Mouse (Mus musculus) lung, postnatal 0 days (tissue): Measurements from ENCODE around the gene Cryba1. TPM values are rescaled to one million over a fixed set of nuclear protein-coding genes. Genes with fewer than 3 reads are reported as not detected.
A peak's percentile ranks its signal among the peaks of the same experiment; 100 is the strongest.

ENCODE experiments used
- ATAC-seq: fragments of 200-750 bp; cut with Nextera tagmentation; 2 replicates; pipeline ENCODE4 v1.8.0; 2017; ENCODE audit warnings: moderate library complexity
- DNase-seq: peaks from one replicate; pipeline ENCODE4 v3.0.0-alpha.2; 2016; ENCODE audit warnings: low spot score
- H3K27ac ChIP-seq: fragments of 300-500 bp; sonication (generic); 2 replicates; pipeline ENCODE4 v1.5.1; 2014; ENCODE audit warnings: antibody characterized with exemption, mild to moderate bottlenecking, low read length, mixed read lengths
- H3K27me3 ChIP-seq: fragments of 300-500 bp; sonication (generic); replicated peaks from 2 replicates; pipeline ENCODE4 v1.6.1; 2014; ENCODE audit warnings: low read length, mixed read lengths; ENCODE audit not compliant: insufficient read depth
- H3K36me3 ChIP-seq: fragments of 300-500 bp; sonication (generic); 2 replicates; pipeline ENCODE4 v1.6.1; 2014; ENCODE audit warnings: low read length, mixed read lengths; ENCODE audit not compliant: insufficient read depth
- H3K4me1 ChIP-seq: fragments of 300-500 bp; sonication (generic); 2 replicates; pipeline ENCODE4 v1.6.1; 2014; ENCODE audit warnings: antibody characterized with exemption, low read depth, low read length, mixed read lengths; ENCODE audit not compliant: insufficient read depth
- H3K4me2 ChIP-seq: fragments of 300-500 bp; sonication (generic); replicated peaks from 2 replicates; pipeline ENCODE4 v1.6.1; 2014; ENCODE audit warnings: low read depth, mild to moderate bottlenecking, low read length, moderate library complexity, mixed read lengths
- H3K4me3 ChIP-seq: fragments of 300-500 bp; sonication (generic); 2 replicates; pipeline ENCODE4 v1.5.1; 2014; ENCODE audit warnings: low read depth, low read length
- H3K9ac ChIP-seq: fragments of 300-500 bp; sonication (generic); replicated peaks from 2 replicates; pipeline ENCODE4 v1.6.1; 2014; ENCODE audit warnings: low read depth, mild to moderate bottlenecking
- H3K9me3 ChIP-seq: fragments of 300-500 bp; sonication (generic); 2 replicates; pipeline ENCODE4 v1.6.1; 2016; ENCODE audit warnings: low read length, mixed read lengths
- CTCF ChIP-seq: IDR thresholded peaks from 2 replicates; pipeline ENCODE4 v1.5.1; 2016; ENCODE audit warnings: antibody characterized with exemption, mild to moderate bottlenecking
- EP300 ChIP-seq: IDR thresholded peaks from 2 replicates; pipeline ENCODE4 v1.6.1; 2016; ENCODE audit warnings: antibody characterized with exemption, mild to moderate bottlenecking, control low read depth
- WGBS: fragments of 180-500 bp; shearing (Covaris S2); extraction: QIAGEN DNeasy Blood & Tissue Kit; methylation state at CpG from one replicate; pipeline ENCODE4 v1.1.7; 2014; 5-methylcytosine and 5-hydroxymethylcytosine counted together
- polyA plus RNA-seq: library from polyadenylated mRNA; unstranded; fragments of >200 nt; fragmentation: Nextera tagmentation; extraction: Ambion mirVana; gene quantifications from 2 replicates; pipeline ENCODE4 v1.2.1, GENCODE M21; 2015

Cryba1 gene
- not detected in 2 replicates for polyA plus RNA-seq

DNA sequence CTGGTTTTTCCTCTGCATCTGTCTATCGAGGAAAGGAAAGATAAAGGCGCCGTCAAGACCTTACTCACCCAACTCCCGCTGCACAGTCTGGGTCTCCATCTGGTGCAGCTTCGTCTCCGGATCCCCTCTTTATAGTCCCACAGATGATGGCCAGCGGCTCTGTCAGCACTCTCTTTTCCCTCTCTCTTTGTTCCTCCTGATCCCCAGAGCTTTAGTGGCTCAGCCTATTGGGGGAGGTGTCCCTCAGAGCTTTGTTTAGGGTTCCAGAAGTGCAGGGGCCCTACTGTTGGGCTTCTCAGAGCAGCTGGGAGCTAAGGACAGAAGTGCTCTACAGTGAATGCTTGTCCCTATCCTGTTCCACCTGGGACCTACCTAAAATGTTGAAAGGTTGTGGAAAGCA lies at the start of gene Cryba1:
Gene Cryba1, minus strand, starts transcription at position 101 of the 400 bp plus-strand sequence.
- Histone ChIP-seq H3K4me1 (no peaks in the 10 kb centered on the region), H3K27me3 (no peaks in the 10 kb centered on the region), H3K36me3 (no peaks in the 10 kb centered on the region), H3K9me3 (no peaks in the 10 kb centered on the region), H3K4me2 (no peak within 1 kb of the TSS), H3K9ac (no peak within 1 kb of the TSS), H3K27ac (no peak within 1 kb of the TSS), H3K4me3 (no peak within 1 kb of the TSS)
- TF ChIP-seq CTCF: no peak
- TF ChIP-seq EP300: no peak
- no peak for DNase-seq
- ATAC-seq: no peak
- 72% methylated on average over 7 of the region's 7 CpGs for WGBS

DNA sequence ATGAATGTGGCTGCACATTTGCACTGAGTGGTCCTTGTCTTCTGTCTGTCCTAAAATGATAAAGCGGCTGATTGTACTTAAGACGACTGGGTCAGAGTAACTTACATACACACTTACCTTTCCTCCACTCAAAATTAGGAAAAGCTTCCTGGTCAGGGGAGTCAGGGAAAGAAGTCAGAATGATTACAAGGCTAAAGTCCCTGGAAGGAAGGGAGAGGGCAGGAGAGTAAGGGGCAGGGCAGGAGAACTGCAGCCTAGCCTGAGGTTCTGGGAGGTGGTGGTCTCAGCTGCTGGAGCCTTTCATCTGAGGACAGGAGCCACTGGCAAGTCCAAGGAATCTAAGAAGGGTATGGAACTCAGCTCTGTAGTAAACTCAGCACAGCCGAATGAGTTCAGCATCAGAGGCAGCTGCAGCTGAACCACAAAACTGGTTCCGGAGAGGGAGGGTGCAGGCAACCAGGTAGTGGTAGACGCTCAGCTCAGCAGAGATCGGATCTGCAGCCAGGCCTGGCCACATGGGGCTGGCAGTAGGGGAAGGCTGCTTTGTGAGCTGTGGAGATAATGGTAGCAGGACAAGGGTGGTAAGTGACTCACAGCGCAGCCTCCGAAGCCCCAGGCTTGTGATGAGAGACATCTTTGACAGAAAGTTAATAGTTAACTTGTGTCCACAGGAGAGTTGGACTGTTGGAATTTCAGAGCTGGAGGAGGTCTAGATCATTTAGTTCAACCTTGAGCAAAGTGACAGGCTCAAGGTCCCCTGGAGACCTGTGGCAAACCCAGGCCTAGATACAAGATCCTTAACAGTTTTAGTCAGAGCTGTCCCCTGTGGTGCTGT lies 47.0 kb upstream of the Cryba1 start:
- H3K9ac ChIP-seq: no peak overlapping the region
- H3K27ac ChIP-seq: 0 out of 2 replicates have a peak overlapping the region, but pooled peaks have one; percentile 2
- no peak for DNase-seq

GRCm38 (mm10) chr11:77770346-77770745 lies 45.3 kb upstream of the Cryba1 start:
- ATAC-seq (no peak), DNase-seq (no peak)
- Histone ChIP-seq H3K9me3 (no peaks in the 10 kb centered on the region), H3K36me3 (no peaks in the 10 kb centered on the region), H3K4me1 (peaks cover 11% of the 10 kb centered on the region), H3K27me3 (no peaks in the 10 kb centered on the region), H3K4me3 (no peak overlapping the region), H3K27ac (no peak overlapping the region), H3K9ac (no peak overlapping the region), H3K4me2 (no peak overlapping the region)
- WGBS: 59% methylated on average over 8 of the region's 8 CpGs
- TF ChIP-seq EP300 (no peak), CTCF (no peak)

More for the DNA sequence above, 47.0 kb upstream of the Cryba1 start:
- 47% methylated on average over 8 of the region's 8 CpGs for WGBS
- Histone ChIP-seq H3K4me3 (no peak overlapping the region), H3K9me3 (no peaks in the 10 kb centered on the region), H3K4me1 (peaks cover 5% of the 10 kb centered on the region; the same call in 1 of the 2 replicates), H3K4me2 (no peak overlapping the region), H3K36me3 (no peaks in the 10 kb centered on the region), H3K27me3 (no peaks in the 10 kb centered on the region)
- no peak for ATAC-seq
- TF ChIP-seq CTCF: no peak
- no peak for TF ChIP-seq EP300

GRCm38 (mm10) chr11:77769496-77769895 lies 44.4 kb upstream of the Cryba1 start:
- TF ChIP-seq CTCF: no peak
- TF ChIP-seq EP300: no peak
- WGBS: 78% methylated on average over 4 of the region's 4 CpGs
- no peaks in the 10 kb centered on the region for H3K27me3 ChIP-seq

DNA sequence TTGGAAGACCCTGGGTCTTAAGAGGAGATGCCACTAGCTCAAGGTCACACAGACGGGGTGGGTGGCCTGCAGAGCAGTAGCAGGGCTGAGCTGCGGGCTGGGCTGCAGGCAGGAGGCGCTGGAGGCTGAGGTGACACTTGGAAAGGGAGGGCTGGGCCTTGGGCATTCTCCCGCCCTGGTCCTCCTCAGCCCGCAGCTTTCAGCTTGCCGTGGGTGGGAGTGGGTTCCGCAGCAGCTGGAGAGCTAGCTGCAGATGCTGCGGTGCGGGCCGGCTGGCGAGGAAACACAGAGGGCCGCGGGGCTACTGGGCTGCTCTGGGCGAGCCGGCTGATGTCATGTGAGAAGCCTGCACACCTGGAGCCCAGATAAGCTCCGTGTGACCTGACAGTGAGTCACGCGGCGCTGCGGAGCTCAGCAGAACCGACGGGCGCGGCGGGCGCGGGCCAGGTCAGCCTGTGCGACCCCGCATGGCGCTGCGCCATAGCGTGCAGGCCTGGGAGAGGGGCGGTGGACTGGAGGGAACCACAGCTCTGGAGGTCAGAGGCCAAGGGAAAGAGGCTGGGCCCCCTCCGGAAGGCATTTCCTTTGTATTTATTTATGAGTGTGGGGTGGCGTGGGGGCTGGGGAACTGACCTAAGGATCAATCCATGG lies 41.4 kb upstream of the Cryba1 start:
- DNase-seq (peak; percentile 73), ATAC-seq (peak; percentile 46)
- H3K4me3 ChIP-seq: peak overlapping the region; percentile 37
- WGBS: 5% methylated on average over 31 of the region's 35 CpGs
- no peaks in the 10 kb centered on the region for H3K27me3 ChIP-seq
- peak overlapping the region; percentile 89 for H3K27ac ChIP-seq
- peak overlapping the region; percentile 34 for H3K9ac ChIP-seq
- H3K4me1 ChIP-seq: peaks cover 25% of the 10 kb centered on the region
- TF ChIP-seq EP300 (no peak), CTCF (peak; percentile 75)
- peak overlapping the region; percentile 81 for H3K4me2 ChIP-seq
- H3K9me3 ChIP-seq: no peaks in the 10 kb centered on the region
- no peaks in the 10 kb centered on the region for H3K36me3 ChIP-seq

More at GRCm38 (mm10) chr11:77769496-77769895, 44.4 kb upstream of the Cryba1 start:
- Histone ChIP-seq H3K36me3 (no peaks in the 10 kb centered on the region), H3K4me1 (peaks cover 18% of the 10 kb centered on the region), H3K4me2 (no peak overlapping the region), H3K9ac (no peak overlapping the region), H3K27ac (no peak overlapping the region), H3K9me3 (no peaks in the 10 kb centered on the region), H3K4me3 (no peak overlapping the region)
- DNase-seq: no peak
- ATAC-seq: no peak

- Histone ChIP-seq H3K4me2 (peak overlapping the region; percentile 30), H3K4me3 (no peak overlapping the region), H3K36me3 (no peaks in the 10 kb centered on the region), H3K9ac (no peak overlapping the region), H3K9me3 (no peaks in the 10 kb centered on the region), H3K4me1 (peaks cover 25% of the 10 kb centered on the region), H3K27me3 (no peaks in the 10 kb centered on the region), H3K27ac (peak overlapping the region; percentile 89)
- DNase-seq (peak; percentile 65), ATAC-seq (peak; percentile 34)
- 28% methylated on average over 4 of the region's 4 CpGs for WGBS
- peak; percentile 40 for TF ChIP-seq CTCF
- TF ChIP-seq EP300: no peak
These were observed 40.3 kb upstream of the Cryba1 start for GRCm38 (mm10) chr11:77765459-77765777.
